Mouse (Mus musculus): ENCODE measurements at regions not wholly inside any gene's neighbourhood (a gene's known extent, or its start where the extent isn't known, plus 50 kb on each side); places are given as distances from the start of the nearest gene placed in this dataset.

DNA sequence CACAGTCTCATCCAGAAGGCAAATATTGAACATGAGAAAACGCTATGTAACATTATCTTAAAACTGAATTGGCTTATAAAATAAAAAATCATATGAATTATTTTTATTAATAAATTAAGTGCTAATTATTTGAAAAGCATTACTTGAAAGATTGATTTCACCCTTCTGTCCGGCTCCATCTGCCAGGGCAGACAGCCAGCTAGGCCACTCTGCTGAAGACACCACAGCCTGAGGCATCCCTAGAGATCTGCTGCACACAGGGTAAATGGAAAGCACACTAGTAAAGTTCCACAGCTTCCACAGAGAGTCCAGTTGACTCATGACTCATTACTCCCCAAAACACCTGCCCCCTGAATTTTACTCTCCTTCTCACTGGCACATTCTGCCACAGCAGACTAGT, 1283.2 kb upstream of the Gje1 start:
- no peaks in the 10 kb centered on the region for H3K36me3 ChIP-seq (replicated peaks)
- ATAC-seq (replicated peaks): no peak
- no peak overlapping the region for H3K9ac ChIP-seq
- no peak overlapping the region for H3K4me3 ChIP-seq
- 88% methylated on average over 2 of the region's 2 CpGs for WGBS
- no peaks in the 10 kb centered on the region for H3K4me1 ChIP-seq
- H3K9me3 ChIP-seq: no peaks in the 10 kb centered on the region
- no peaks in the 10 kb centered on the region for H3K27me3 ChIP-seq (replicated peaks)
- no peak overlapping the region for H3K4me2 ChIP-seq
- H3K27ac ChIP-seq: no peak overlapping the region

DNA sequence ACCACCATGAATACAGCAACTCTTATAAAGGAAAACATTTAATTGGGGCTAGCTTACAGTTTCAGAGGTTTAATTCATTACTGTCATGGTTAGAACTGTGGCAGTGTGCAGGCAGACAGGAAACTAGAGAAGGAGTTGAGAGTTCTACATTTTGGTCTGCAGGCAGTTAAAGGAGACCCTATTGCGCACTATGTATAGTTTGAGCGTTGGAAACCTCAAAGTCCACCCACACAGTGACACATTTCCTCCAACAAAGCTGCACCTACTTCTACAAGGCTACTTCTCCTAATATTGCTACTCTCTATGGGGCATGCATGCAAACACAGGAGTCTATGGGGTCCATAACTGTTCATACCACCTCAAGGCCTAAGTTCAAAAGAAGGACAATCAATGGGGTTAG, 1275.3 kb upstream of the Gje1 start:
- WGBS: 94% methylated on average over 2 of the region's 2 CpGs
- H3K27me3 ChIP-seq (replicated peaks): no peaks in the 10 kb centered on the region

More for the DNA sequence above, 1275.3 kb upstream of the Gje1 start:
- no peak overlapping the region for H3K4me3 ChIP-seq
- ATAC-seq (replicated peaks): no peak
- no peak overlapping the region for H3K4me2 ChIP-seq
- no peak overlapping the region for H3K9ac ChIP-seq
- no peaks in the 10 kb centered on the region for H3K9me3 ChIP-seq
- H3K36me3 ChIP-seq (replicated peaks): no peaks in the 10 kb centered on the region
- H3K4me1 ChIP-seq: no peaks in the 10 kb centered on the region
- H3K27ac ChIP-seq: no peak overlapping the region

All from midbrain, embryonic 15.5 days (tissue).